Mouse (Mus musculus) thymus, adult 2 months (tissue): ENCODE results near the gene Tmem38a.

Experiments used
- CTCF ChIP-seq: fragments of 200-500 bp; IDR thresholded peaks from 2 replicates; pipeline ENCODE4 v1.5.1; 2012; ENCODE audit warnings: mild to moderate bottlenecking, control low read depth, low read length, moderate library complexity, borderline replicate concordance; ENCODE audit not compliant: control insufficient read depth, poor library complexity, insufficient read depth; ENCODE audit errors: extremely low read depth
- POLR2A ChIP-seq: fragments of 200-500 bp; IDR thresholded peaks from 2 replicates; pipeline ENCODE4 v1.6.1; 2012; ENCODE audit warnings: mild to moderate bottlenecking, low read length, control low read depth, moderate library complexity; ENCODE audit not compliant: control insufficient read depth, poor library complexity, insufficient read depth; ENCODE audit errors: extremely low read depth

- TF ChIP-seq POLR2A, result no peak
- TF ChIP-seq CTCF, result no peak
Observed at GRCm38 (mm10) chr8:72534888-72535287, 37.0 kb upstream of the Tmem38a start.
